Mouse (Mus musculus): ENCODE measurements at regions not wholly inside any gene's neighbourhood (a gene's known extent, or its start where the extent isn't known, plus 50 kb on each side); places are given as distances from the start of the nearest gene placed in this dataset.

- Histone ChIP-seq H3K4me2 (no peak overlapping the region), H3K27me3 (ENCODE audit: insufficient read depth, low read length) (no peaks in the 10 kb centered on the region), H3K9me3 (ENCODE audit: low read depth, low read length) (no peaks in the 10 kb centered on the region), H3K9ac (no peak overlapping the region), H3K4me3 (ENCODE audit: low read depth, low read length) (no peak overlapping the region), H3K36me3 (ENCODE audit: insufficient read depth) (no peaks in the 10 kb centered on the region), H3K4me1 (ENCODE audit: insufficient read depth) (no peaks in the 10 kb centered on the region), H3K27ac (ENCODE audit: low read depth) (no peak overlapping the region)
- ATAC-seq (ENCODE audit: insufficient read depth) (no peak), DNase-seq (no peak)
- no peak for TF ChIP-seq CTCF (IDR thresholded peaks at IDR 0.05; ENCODE audit: low read depth)
Measured at GRCm38 (mm10) chr3:101657979-101658378, 53.5 kb upstream of the Atp1a1 start.

- no peak for ATAC-seq (ENCODE audit: insufficient read depth)
- Histone ChIP-seq H3K4me2 (no peak overlapping the region), H3K27ac (ENCODE audit: low read depth) (no peak overlapping the region), H3K9ac (no peak overlapping the region), H3K9me3 (ENCODE audit: low read depth, low read length) (no peaks in the 10 kb centered on the region), H3K4me3 (ENCODE audit: low read depth, low read length) (no peak overlapping the region), H3K36me3 (ENCODE audit: insufficient read depth) (no peaks in the 10 kb centered on the region), H3K27me3 (ENCODE audit: insufficient read depth, low read length) (no peaks in the 10 kb centered on the region), H3K4me1 (ENCODE audit: insufficient read depth) (no peaks in the 10 kb centered on the region)
- 85% methylated on average over 4 of the region's 4 CpGs for WGBS
- DNase-seq: no peak
- no peak for TF ChIP-seq CTCF (IDR thresholded peaks at IDR 0.05; ENCODE audit: low read depth)
Measured at GRCm38 (mm10) chr3:101654720-101655119, 50.2 kb upstream of the Atp1a1 start.
